Mouse (Mus musculus) layer of hippocampus, adult 18-20 months (tissue): ENCODE results near the gene 4430402I18Rik. TPM values are rescaled to one million over a fixed set of nuclear protein-coding genes. Genes with fewer than 3 reads are reported as not detected.

Source experiments
- total RNA-seq, 2 experiments: library from RNA; stranded (reverse); gene quantifications; 2 replicates each; pipeline ENCODE4 v1.2.3; 2021

Gene 4430402I18Rik
- total RNA-seq, 2 experiments from 2014 or later = 5.4 to 8.5 TPM

Other genes starting within 250 kb of the 4430402I18Rik start
- 100 to 1,000 TPM; 137 to 138 TPM for gene Slc1a1, start 132.8 kb downstream of the 4430402I18Rik start, total RNA-seq
- gene Plpp6, start 3.8 kb downstream of the 4430402I18Rik start, total RNA-seq = 10 to 100 TPM; 55.8 to 56.8 TPM
- 100 to 1,000 TPM; 105 to 118 TPM for gene Cdc37l1, start 22.6 kb upstream of the 4430402I18Rik start, total RNA-seq
- gene Ak3, start 80.2 kb upstream of the 4430402I18Rik start, total RNA-seq = 10 to 100 TPM; 53.6 to 56.3 TPM
- 10 to 100 TPM; 21.9 to 22.3 TPM for gene Rcl1, start 133.6 kb upstream of the 4430402I18Rik start, total RNA-seq